Mouse (Mus musculus) ES-Bruce4 (cell line): Measurements from ENCODE around the gene Hipk2.

Source experiments
- CTCF ChIP-seq: IDR thresholded peaks from one replicate; pipeline ENCODE4 v1.8.1; 2011; ENCODE audit warnings: low read depth, low read length
- EP300 ChIP-seq: IDR thresholded peaks from 2 replicates; pipeline ENCODE4 v1.6.1; 2011; ENCODE audit warnings: low read depth, low read length; ENCODE audit not compliant: insufficient read depth
- POLR2A ChIP-seq: IDR thresholded peaks from one replicate; pipeline ENCODE4 v1.8.1; 2011; ENCODE audit warnings: low read length; ENCODE audit not compliant: insufficient read depth

GRCm38 (mm10) chr6:38753729-38754128, 122.2 kb downstream of the Hipk2 start:
- TF ChIP-seq CTCF: no peak
- TF ChIP-seq EP300: no peak
- no peak for TF ChIP-seq POLR2A
